Mouse (Mus musculus) cerebellum, adult 2 months (tissue): ENCODE data around the gene Vmn2r7. TPM values are rescaled to one million over a fixed set of nuclear protein-coding genes. Genes with fewer than 3 reads are reported as not detected.
"Not testable (repeated sequence)": the region's sequence is repeated elsewhere in the genome, so short reads cannot be mapped to it uniquely, and the experiment has no call there.

Experiments
- DNase-seq, 2 experiments: peaks; one replicate each; pipeline ENCODE4 v3.0.0; 2021
- H3K27ac ChIP-seq: fragments of 200-500 bp; 2 replicates; pipeline ENCODE4 v1.5.1; 2012; ENCODE audit warnings: low read length, control low read depth, inconsistent platforms; ENCODE audit not compliant: insufficient read depth
- H3K27me3 ChIP-seq: fragments of 200-500 bp; 2 replicates; pipeline ENCODE4 v1.6.1; 2012; ENCODE audit warnings: inconsistent platforms, mild to moderate bottlenecking, low read length, moderate library complexity; ENCODE audit not compliant: control insufficient read depth, insufficient read depth
- H3K4me1 ChIP-seq: fragments of 200-500 bp; 2 replicates; pipeline ENCODE4 v1.6.1; 2011; ENCODE audit warnings: low read length; ENCODE audit not compliant: control insufficient read depth, insufficient read depth
- H3K4me3 ChIP-seq: fragments of 200-500 bp; replicated peaks from 2 replicates; pipeline ENCODE3; 2011; ENCODE audit warnings: mild to moderate bottlenecking, low read depth, low read length, control low read depth; ENCODE audit not compliant: insufficient read depth
- CTCF ChIP-seq: fragments of 200-500 bp; IDR thresholded peaks from 2 replicates; pipeline ENCODE4 v1.5.1; 2011; ENCODE audit warnings: low read depth, mild to moderate bottlenecking, control low read depth, low read length, moderate library complexity, borderline replicate concordance; ENCODE audit not compliant: insufficient read depth
- POLR2A ChIP-seq: fragments of 200-500 bp; IDR thresholded peaks from 2 replicates; pipeline ENCODE4 v1.6.1; 2011; ENCODE audit warnings: low read length, control low read depth, borderline replicate concordance; ENCODE audit not compliant: insufficient read depth
- WGBS: fragments of 180-500 bp; shearing (Covaris S2); methylation state at CpG from one replicate; pipeline ENCODE4 v1.1.7; 2018; 5-methylcytosine and 5-hydroxymethylcytosine counted together
- polyA plus RNA-seq: library from polyadenylated mRNA; depleted of rRNA; stranded (reverse); fragments of >200 nt; gene quantifications from 2 replicates; pipeline ENCODE4 v1.2.3, GENCODE M21; 2012; rRNA removed

The Vmn2r7 gene
- 0.13 and 0.24 TPM in 2 replicates for polyA plus RNA-seq

DNA sequence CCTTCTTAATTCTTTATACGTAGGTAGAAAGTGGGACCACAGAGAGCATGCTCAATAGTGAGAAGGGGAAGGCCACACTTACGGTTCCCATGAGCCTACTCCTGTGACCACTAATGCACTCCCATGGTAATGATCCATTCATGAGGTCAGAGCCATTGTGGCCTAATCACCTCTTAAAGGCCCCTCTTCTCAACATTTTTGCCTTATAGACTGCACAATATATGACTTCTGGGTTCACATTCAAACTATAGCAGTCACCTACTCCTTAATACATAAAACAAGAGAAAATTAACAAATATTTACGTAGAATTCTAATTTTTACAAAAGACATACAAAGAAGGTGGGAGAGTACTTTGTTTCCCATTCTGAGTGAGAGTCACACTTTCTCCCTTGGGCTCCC, at the start of gene Vmn2r7:
TSS of gene Vmn2r7 (minus strand) at position 101 of the 400 bp plus-strand sequence.
- H3K27me3 ChIP-seq, H3K27ac ChIP-seq, H3K4me3 ChIP-seq, DNase-seq, H3K4me1 ChIP-seq: not testable (repeated sequence)
- 92% methylated on average over 3 of the region's 3 CpGs for WGBS

DNA sequence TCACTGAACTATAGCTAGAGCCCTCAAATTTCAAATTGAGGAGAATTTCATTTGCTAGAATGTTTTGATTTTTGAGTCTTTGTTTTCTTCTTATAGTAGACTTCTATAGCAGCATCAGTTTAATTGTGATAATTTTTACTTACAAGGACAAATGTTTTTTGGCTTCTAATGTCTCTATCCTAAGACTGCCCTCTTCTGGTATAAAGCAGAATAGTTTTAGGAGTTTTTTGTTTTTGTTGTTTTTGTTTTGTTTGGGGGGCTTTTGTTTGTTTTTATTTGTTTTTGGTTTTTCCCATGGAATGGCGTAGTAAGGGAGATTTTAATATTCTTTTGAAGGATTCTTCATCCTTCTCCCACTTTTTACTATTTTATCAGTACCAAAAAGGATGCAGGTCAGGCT, 45.2 kb upstream of the Vmn2r7 start:
- no peak for TF ChIP-seq POLR2A
- no peak for TF ChIP-seq CTCF
- H3K4me3 ChIP-seq = no peak overlapping the region
- no peaks in the 10 kb centered on the region for H3K27me3 ChIP-seq
- WGBS = 65% methylated on average over 1 of the region's 1 CpGs
- H3K4me1 ChIP-seq = no peaks in the 10 kb centered on the region
- no peak for DNase-seq
- no peak overlapping the region for H3K27ac ChIP-seq

DNA sequence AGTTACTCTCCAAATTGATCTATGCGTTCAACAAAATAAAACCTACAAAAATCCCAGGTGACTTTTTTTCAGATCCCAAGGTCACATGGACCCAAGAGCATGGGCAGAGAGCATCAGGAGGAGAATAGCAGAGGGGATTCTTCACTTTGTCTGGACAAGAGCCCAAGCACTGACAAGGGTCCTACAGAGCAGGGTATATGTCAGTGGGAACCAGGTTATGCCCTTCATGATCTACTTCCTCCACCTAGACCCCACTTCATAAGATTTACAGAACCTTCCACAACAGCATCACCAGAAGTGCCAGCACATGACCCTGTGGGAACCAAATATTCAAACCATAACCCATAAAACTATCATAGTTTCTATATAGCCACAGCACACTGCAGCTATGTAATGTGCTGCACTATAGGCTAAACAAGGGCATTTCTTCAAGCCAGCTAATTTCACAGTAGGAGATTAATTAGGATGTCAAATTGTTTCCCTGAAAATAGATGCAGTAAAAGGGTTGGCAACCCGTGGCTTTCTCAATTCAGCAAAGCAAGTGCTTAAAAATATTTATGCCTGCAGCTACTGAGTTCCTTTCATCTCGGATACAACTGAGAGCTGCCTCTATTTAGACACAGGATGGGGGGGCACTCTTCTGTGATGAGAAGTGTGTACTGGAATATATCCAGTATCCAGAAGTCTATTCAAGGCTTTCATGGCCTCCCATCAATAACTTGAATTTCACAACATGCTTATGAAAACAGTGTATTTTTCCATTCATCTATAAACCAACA, 33.8 kb upstream of the Vmn2r7 start:
- Histone ChIP-seq H3K4me3 (no peak overlapping the region), H3K27ac (no peak overlapping the region), H3K27me3 (no peaks in the 10 kb centered on the region), H3K4me1 (no peaks in the 10 kb centered on the region)
- peak in 1 of 2 experiments; percentile 6 for DNase-seq
- no peak for TF ChIP-seq CTCF
- WGBS = 31% methylated on average over 3 of the region's 3 CpGs

DNA sequence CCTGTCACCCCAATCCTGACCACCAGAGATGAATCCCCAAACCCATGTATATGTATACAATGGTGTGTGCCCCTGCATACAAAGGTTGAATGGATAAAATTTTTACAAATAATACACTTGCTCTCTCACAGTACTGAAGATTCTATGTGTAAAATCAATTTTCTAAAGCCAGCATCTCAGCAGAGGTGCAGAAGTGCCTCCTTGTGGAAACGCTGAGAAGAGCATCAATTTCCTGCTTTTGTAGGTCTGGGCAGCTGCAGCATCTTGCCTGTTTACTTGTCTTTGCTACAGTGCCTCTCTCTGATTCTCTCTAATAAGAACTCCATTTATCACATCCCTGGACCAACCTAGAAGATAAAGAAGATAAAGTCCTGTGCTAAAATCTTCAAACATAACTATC, 32.1 kb upstream of the Vmn2r7 start:
- H3K27me3 ChIP-seq = no peaks in the 10 kb centered on the region
- TF ChIP-seq CTCF (no peak), POLR2A (no peak)
- no peak for DNase-seq
- 27% methylated on average over 1 of the region's 1 CpGs for WGBS
- H3K27ac ChIP-seq = no peak overlapping the region
- no peaks in the 10 kb centered on the region for H3K4me1 ChIP-seq
- H3K4me3 ChIP-seq = no peak overlapping the region

DNA sequence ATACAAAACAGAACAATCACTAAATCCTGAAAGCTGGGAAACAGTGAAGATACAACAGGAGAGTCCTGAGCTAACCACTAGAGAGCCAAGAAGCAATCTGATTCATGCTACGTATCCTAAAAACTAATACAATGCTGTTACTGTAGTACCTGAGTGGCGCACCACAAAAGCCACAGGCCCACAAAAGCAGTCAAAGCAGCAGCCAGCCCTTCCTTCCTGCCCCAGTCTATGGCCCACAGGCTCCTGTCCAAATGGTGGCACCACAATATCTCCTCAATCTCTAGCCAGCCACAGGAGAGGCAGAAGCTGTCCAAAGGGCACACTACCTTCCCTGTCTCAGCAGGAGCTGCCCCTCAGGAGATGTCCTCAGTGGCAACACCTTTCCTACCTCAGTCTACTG, 1.7 kb downstream of the Vmn2r7 start:
- H3K27me3 ChIP-seq = no peaks in the 10 kb centered on the region
- no peak overlapping the region for H3K27ac ChIP-seq
- 95% methylated on average over 2 of the region's 2 CpGs for WGBS
- no peak for TF ChIP-seq CTCF
- no peak for TF ChIP-seq POLR2A
- H3K4me3 ChIP-seq = no peak overlapping the region
- H3K4me1 ChIP-seq = no peaks in the 10 kb centered on the region
- no peak for DNase-seq

DNA sequence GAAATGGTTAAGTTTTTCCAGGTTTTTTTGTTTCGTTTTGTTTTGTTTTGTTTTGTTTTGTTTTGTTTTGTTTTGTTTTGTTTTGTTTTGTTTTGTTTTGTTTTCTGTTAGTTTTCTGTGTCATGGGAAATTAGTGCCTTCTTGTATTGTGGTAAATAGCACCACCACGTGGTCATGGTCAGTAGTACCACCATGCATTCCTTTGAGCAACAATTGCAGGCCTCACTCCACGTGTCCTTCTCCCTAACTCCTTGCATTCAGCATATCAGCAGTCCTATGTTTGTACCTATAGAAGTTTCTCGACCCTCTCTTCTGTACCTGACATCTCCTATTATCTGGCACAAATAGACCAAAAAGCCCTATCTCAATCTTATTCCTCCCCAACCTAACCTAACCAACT, 2.3 kb downstream of the Vmn2r7 start:
- DNase-seq = peak; percentile 22 to 33
- 9% methylated on average over 4 of the region's 4 CpGs for WGBS
- no peak overlapping the region for H3K27ac ChIP-seq
- H3K27me3 ChIP-seq = no peaks in the 10 kb centered on the region
- no peak overlapping the region for H3K4me3 ChIP-seq
- H3K4me1 ChIP-seq = no peaks in the 10 kb centered on the region
- TF ChIP-seq POLR2A = no peak
- TF ChIP-seq CTCF = peak; percentile 71

DNA sequence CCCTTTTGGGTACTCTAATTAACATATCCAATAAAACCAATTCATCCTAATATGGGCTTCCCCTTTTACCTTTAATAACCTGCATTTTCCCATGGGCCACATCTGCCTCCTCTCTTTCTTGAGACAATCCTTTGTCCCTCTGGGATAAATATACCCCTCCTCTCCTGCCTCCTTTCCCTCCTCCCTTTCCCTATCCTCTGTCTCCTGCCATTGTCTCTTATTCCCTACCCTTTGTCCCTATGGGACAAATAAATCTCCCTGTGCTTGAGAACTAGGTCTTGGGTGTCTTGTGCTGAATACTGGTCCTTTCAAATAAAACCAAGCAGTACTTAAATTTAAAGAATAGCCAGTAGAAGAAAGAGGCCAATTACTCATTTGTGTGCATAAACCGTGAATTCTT, 13.4 kb downstream of the Vmn2r7 start:
- WGBS = 90% methylated on average over 1 of the region's 1 CpGs
- no peaks in the 10 kb centered on the region for H3K4me1 ChIP-seq
- no peak overlapping the region for H3K27ac ChIP-seq
- no peak overlapping the region for H3K4me3 ChIP-seq
- DNase-seq = no peak
- no peaks in the 10 kb centered on the region for H3K27me3 ChIP-seq
- no peak for TF ChIP-seq CTCF
- no peak for TF ChIP-seq POLR2A

DNA sequence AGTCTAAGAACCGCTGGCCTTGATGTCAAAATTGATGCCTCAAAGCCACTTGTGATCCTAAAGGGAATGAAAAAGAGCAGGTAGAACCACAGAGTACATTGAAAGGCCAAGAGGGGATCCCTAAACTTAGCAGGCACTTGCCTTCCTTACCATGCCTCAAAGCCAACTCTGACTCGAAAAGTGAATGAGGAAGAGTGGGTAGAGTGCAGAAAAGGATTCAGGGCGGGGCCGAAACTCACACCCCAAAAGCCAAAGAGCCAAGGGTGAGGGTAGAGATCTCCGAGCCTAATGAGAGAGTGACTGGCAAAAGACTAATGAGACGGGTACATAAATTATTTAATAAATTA, 53.3 kb downstream of the Vmn2r7 start:
- TF ChIP-seq CTCF (no peak), POLR2A (no peak)
- WGBS = 55% methylated on average over 6 of the region's 6 CpGs
- Histone ChIP-seq H3K27me3 (no peaks in the 10 kb centered on the region), H3K4me1 (no peaks in the 10 kb centered on the region), H3K4me3 (no peak overlapping the region), H3K27ac (no peak overlapping the region)
- DNase-seq = no peak
